Mouse (Mus musculus): ENCODE measurements around the gene A230050P20Rik.
"Not testable (repeated sequence)": the region's sequence is repeated elsewhere in the genome, so short reads cannot be mapped to it uniquely, and the experiment has no call there.

A230050P20Rik gene

GRCm38 (mm10) chr9:20868448-20869001 lies at the start of gene A230050P20Rik:
Gene A230050P20Rik (plus strand): TSS chr9:20868642.
- DNase-seq (ENCODE audit: low spot score), result no peak

GRCm38 (mm10) chr9:20820001-20820400 lies 48.4 kb upstream of the A230050P20Rik start:
- no peak for DNase-seq (ENCODE audit: low spot score)

GRCm38 (mm10) chr9:20822821-20823220 lies 45.6 kb upstream of the A230050P20Rik start:
- DNase-seq (ENCODE audit: low spot score), result no peak

GRCm38 (mm10) chr9:20825781-20826180 lies 42.7 kb upstream of the A230050P20Rik start:
- DNase-seq (ENCODE audit: low spot score), result no peak

GRCm38 (mm10) chr9:20828127-20828526 lies 40.3 kb upstream of the A230050P20Rik start:
- DNase-seq (ENCODE audit: low spot score), result no peak

GRCm38 (mm10) chr9:20830901-20831643 lies 37.4 kb upstream of the A230050P20Rik start:
- DNase-seq (ENCODE audit: low spot score), result peak; percentile 97

- DNase-seq (ENCODE audit: low spot score), result no peak
Measured at GRCm38 (mm10) chr9:20834881-20835280, 33.6 kb upstream of the A230050P20Rik start.

- not testable (repeated sequence) for DNase-seq (ENCODE audit: low spot score)
Measured at GRCm38 (mm10) chr9:20835431-20835954, 32.9 kb upstream of the A230050P20Rik start.

- DNase-seq (ENCODE audit: low spot score), result no peak
Measured at GRCm38 (mm10) chr9:20837184-20837947, 31.1 kb upstream of the A230050P20Rik start.

- DNase-seq (ENCODE audit: low spot score), result no peak
Measured at GRCm38 (mm10) chr9:20838931-20839330, 29.5 kb upstream of the A230050P20Rik start.

GRCm38 (mm10) chr9:20842211-20842610 lies 26.2 kb upstream of the A230050P20Rik start:
- DNase-seq (ENCODE audit: low spot score), result no peak

GRCm38 (mm10) chr9:20842670-20843069 lies 25.8 kb upstream of the A230050P20Rik start:
- DNase-seq (ENCODE audit: low spot score), result peak; percentile 78

GRCm38 (mm10) chr9:20850179-20850578 lies 18.3 kb upstream of the A230050P20Rik start:
- no peak for DNase-seq (ENCODE audit: low spot score)

GRCm38 (mm10) chr9:20857131-20857530 lies 11.3 kb upstream of the A230050P20Rik start:
- peak; percentile 63 for DNase-seq (ENCODE audit: low spot score)

GRCm38 (mm10) chr9:20859926-20860325 lies 8.5 kb upstream of the A230050P20Rik start:
- no peak for DNase-seq (ENCODE audit: low spot score)

GRCm38 (mm10) chr9:20861821-20862220 lies 6.6 kb upstream of the A230050P20Rik start:
- DNase-seq (ENCODE audit: low spot score), result peak; percentile 73

- DNase-seq (ENCODE audit: low spot score), result no peak
Measured at GRCm38 (mm10) chr9:20862225-20862624, 6.2 kb upstream of the A230050P20Rik start.

- no peak for DNase-seq (ENCODE audit: low spot score)
Measured at GRCm38 (mm10) chr9:20866879-20867278, 1.6 kb upstream of the A230050P20Rik start.

GRCm38 (mm10) chr9:20869246-20869645 lies 804 bp downstream of the A230050P20Rik start:
- no peak for DNase-seq (ENCODE audit: low spot score)

GRCm38 (mm10) chr9:20870211-20871173 lies 2.0 kb downstream of the A230050P20Rik start:
- DNase-seq (ENCODE audit: low spot score), result no peak

GRCm38 (mm10) chr9:20872991-20873390 lies 4.5 kb downstream of the A230050P20Rik start:
- DNase-seq (ENCODE audit: low spot score), result no peak

Data from retina, embryonic 14.5 days (tissue).